Mouse (Mus musculus): Measurements from ENCODE around the gene Trim63.

Gene Trim63

GRCm38 (mm10) chr4:134342213-134342779 is 27.4 kb downstream of the Trim63 start:
- DNase-seq (ENCODE audit: low spot score): no peak

DNA sequence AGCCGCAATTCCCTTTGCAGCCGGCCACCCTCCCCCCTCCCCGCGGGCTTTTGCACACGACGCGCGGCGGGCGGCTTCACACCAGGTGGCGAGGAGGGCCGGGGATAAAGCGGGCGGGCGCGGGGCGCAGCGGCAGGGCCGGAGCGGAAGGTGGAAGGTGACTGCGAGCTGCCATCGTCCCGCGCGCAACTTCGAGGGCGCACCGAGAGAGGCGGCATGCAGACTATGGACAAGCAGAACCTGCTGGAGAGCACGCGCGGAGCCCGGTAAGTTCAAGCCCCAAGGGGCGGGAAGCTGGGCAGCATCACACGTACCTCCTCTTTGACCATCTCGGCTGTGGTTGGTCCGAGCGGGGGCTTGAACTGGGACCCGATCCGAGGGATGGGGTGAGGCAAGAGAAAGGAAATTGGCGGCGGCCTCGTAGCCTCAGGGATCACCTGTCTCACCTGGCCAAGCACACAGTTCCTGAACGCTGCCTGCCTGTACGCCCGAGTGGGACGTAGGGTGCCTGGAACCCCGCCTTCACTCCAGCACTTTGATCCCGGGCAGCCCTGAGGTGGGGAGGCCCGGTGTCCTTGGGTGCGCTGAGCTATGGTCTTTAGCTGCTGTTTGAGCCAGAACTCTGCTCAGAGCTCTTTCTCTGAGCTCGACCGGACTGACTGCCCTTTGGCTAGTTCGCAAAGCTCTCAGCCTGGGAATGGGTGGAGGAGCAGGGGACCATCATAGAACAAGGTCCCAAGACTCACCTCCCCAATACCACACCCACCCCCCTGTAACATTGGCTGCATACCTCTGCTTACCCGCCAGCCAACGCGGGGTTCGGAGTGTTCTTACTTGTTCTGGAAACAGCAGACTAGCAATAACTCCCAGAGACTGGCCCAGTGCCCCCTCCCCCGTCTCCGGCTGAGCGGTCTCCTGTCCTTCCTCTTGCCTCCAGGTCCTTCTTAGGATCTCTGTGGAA is 28.4 kb downstream of the Trim63 start, which contains the start of gene Slc30a2:
Gene Slc30a2, plus strand, starts transcription at position 111 of the 961 bp plus-strand sequence.
- peak; percentile 30 for DNase-seq (ENCODE audit: low spot score)

DNA sequence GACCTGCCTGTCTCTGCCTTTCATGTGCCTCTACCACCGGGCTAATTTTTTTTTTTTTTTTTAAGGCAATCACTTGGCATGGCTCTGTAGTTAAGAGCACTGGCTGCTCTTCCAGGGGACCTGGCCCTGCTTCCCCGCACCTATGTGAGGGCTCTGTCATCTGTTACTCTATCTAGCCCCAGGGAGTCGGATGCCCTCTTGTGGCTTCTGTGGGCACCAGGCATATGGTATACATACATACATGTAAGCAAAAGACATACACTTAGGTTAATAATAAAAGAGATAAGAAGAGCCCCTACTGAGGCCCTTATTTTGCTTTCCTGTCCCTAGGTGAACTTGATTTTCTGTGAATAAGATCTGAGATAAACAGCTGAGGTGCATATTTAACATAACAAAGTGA is 29.7 kb downstream of the Trim63 start:
- no peak for DNase-seq (ENCODE audit: low spot score)

GRCm38 (mm10) chr4:134345802-134346201 is 30.9 kb downstream of the Trim63 start:
- DNase-seq (ENCODE audit: low spot score): no peak

- no peak for DNase-seq (ENCODE audit: low spot score)
Measured at GRCm38 (mm10) chr4:134348078-134348477, 33.2 kb downstream of the Trim63 start.

GRCm38 (mm10) chr4:134348545-134348944 is 33.6 kb downstream of the Trim63 start:
- no peak for DNase-seq (ENCODE audit: low spot score)

DNA sequence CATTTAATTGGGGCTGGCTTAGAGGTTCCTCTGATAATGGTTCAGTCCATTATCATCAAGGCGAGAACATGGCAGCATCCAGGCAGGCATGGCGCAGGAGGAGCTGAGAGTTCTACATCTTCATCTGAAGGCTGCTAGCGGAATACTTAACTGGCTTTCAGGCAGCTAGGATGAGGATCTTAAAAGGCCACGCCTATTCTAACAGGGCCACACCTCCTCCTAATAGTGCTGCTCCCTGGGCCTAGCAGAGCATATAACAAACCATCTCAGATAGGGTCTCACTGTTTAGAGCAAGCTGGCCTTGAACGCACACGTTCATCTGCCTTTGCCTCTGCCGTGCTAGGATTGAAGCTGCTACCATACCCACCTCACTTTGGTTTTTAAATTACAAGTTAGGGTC is 34.9 kb downstream of the Trim63 start:
- DNase-seq (ENCODE audit: low spot score): no peak

DNA sequence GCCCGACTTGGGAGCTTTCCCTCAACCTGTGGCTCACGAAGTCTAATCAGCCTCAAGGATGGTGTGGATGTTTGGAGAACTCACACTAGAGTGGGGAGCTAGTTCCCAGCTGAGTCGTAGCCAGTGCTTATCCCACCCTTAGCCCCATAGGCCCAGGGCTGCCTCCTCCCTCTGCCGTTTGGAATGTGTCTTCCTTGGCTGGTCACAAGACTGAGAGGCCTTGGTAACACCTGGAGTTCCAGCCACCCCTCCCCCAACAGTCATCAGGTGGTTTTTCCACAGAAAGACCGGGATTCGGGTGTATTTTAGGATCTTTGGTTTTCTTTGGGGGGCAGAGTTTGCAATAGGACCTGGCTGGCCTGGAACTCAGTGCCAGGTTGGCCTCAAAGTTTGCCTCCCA is 35.7 kb downstream of the Trim63 start:
- no peak for DNase-seq (ENCODE audit: low spot score)

DNA sequence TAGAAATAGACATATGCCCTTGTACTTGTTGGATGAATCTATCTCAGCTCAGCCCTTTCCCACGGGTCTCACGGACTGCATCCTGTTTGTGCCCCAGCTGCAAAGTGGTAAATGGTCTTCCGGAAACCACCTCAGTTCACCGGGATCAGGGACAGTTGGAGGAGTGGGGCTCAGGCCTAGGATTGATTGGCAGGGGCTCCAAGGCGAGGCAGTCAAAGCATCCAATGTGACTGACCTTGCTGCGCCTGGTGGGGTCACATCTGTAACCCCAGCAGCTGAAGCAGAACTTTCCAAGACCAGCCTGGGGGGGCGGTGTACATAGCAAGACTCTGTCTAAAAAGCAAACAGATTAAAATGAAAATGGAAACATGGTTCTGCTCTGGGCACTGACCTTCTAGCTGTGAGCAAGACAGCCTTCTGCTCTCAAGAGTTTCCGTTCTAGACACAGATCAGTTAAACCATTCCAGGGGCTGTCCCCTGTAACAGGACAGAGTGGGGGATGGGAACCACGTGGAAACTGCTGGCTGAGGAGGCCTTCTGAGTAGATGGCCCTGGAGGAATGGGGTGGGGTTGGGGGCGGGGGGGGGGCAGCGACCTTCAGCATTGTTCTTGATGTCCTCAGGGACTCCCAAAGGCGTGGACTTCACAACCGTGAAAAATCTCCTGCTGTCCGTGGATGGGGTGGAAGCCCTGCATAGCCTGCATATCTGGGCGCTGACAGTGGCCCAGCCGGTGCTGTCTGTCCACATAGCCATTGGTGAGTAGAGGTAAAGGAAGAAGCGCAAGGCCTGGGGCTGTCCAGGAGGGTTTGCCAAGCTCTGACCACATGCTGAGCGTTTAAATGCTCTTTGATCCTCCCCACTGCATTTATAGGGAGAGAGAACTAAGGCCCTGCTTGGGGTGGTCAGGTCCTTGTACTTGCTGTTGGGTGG is 36.7 kb downstream of the Trim63 start:
- peak; percentile 45 for DNase-seq (ENCODE audit: low spot score)

- DNase-seq (ENCODE audit: low spot score): no peak
Measured at GRCm38 (mm10) chr4:134352261-134352707, 37.4 kb downstream of the Trim63 start.

- DNase-seq (ENCODE audit: low spot score): no peak
Measured at GRCm38 (mm10) chr4:134352929-134353328, 38.0 kb downstream of the Trim63 start.

DNA sequence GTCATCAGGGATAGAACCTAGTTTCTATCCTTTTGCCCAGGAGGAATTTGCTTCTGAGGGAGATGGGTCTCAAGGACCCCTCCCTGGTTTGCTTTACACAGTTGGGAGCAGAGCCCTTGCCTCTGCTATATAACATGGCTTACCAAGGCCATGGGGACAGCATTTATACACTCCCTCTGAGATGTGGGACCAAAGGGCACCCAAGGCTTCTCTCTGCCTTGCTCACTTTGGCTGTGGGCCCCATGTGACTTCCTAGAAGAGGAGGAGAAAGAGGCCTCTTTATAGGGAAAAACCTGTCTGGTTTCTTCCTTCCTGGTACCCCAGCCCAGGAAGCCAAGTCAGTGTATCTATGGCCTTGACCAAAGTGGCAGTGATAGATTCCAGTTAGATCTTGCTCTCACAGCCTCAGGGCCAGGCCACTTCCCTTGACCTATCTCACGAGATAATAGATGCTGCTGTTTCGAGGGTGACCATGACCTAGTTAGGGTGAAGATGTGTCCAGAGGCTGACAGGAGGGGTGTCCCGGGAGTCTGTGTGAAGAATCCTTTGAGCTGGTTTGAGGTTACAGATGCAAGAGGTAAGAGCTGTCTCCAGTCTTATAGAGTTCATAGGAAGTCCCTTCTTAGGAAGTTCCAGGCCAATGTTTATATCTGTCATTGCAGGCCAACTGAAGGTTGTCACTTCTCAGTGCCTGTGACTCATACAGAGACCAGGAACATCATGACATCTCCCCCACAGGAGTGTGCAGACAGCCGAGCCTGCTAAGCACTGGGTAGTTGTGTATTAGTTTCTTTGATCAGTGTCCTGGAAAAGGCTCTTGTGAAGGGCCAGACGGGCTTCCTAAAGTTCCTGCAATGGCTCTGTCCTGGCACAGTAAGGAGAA is 38.8 kb downstream of the Trim63 start:
- DNase-seq (ENCODE audit: low spot score): no peak

DNA sequence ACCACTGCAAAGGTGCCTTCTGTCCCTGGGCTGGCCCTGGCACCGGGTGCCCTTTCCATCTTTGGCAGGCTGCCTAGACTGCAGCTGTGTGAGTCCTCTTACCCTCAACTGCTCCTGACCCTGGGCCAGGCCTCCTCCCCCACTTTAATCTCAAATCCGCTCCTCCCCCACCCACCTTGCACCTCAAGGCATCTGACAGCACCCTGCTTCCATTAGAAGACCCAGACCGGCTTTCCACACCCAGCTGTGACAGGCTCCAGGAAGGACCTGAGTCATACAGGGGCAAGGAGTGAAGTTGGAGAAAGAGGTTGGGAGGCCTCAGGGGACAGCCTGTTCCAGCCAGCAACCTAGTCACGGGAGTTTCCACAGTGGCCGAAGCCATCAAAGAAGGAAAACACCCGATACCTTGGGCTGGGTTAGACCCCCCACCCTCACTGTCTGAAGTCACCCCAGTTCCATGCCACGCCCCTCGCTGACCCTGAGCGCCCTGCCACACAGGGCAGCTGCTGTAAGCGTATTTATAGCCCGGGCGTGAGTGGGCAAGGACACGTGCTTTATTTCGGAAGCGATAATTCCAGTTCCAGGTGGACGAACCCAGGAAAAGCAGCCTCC is 41.0 kb downstream of the Trim63 start:
- no peak for DNase-seq (ENCODE audit: low spot score)

DNA sequence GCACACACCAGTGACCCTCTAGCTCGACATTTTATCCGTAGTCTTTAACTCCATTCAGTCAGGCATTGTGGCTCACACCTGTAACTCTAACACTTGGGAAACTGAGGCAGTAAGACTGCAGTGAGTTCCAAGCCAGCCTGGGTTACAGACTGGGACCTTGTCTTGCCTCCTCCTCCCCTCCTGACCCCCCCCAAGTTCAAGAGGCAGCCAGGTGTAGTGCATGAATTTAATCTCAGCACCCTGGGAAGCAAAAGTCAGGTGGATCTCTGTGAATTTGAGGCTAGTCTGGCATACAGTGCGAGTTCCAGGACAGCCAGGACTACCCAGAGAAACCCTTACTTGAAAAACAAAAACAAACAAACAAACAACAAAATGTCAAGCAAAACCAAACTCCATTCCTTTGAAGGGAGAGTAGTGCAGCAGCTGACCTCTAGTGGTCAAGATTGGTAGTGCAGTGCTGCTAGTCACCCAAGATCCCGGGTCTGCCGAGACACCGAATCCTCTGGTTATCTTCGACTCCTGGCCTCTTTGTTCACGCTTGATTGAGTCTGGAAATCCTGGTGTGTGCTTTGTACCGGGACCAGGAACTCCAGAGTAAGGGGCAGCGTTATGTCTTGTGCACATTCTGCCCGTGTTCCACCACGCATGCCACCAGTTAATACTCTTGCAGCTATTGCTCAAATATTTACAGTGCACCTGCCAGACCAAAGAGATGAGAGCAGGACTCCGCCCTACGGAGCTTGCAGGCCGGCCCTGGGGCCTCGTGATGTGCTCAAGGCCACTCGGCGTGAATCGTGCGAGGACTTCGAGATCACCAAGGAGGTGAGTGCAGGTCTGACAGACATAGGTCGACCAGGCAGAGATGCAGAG is 41.9 kb downstream of the Trim63 start:
- peak; percentile 86 for DNase-seq (ENCODE audit: low spot score)

DNA sequence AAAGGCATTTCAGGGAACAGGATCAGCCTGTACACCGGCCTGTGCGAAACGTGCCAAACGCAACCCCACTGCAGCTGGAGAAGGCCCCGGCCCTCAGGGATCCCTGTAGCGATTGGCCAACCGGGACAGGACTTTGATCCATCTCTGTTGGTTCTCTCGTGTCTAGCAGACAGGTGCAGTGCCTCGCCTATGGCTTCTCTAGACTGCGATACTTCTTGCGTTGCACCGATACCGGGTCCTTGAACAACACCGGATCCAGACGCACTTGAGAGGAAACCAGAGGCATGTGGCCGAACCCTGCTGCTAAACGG is 42.5 kb downstream of the Trim63 start:
- DNase-seq (ENCODE audit: low spot score): no peak

DNA sequence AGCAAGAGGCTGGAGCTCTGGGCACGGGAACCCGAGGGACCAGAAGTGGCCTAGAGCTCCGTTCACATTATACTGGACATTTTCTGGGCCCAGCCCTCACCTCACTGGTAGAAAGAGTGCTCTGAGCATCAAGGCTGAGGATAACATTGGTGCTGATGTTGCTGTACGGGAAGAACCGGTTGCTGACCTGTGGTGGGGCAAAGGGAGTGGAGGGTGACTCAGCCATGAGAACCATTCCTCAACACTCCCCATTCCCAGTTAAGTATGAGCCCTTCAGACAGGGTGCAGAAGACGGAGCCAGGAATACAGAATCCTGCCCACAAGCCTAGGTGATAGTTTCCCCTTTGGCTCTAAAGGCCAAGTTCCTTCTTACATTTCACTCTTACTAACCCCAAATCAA is 44.7 kb downstream of the Trim63 start:
- no peak for DNase-seq (ENCODE audit: low spot score)

GRCm38 (mm10) chr4:134361215-134361614 is 46.3 kb downstream of the Trim63 start:
- peak; percentile 39 for DNase-seq (ENCODE audit: low spot score)

GRCm38 (mm10) chr4:134362124-134362523 is 47.2 kb downstream of the Trim63 start:
- no peak for DNase-seq (ENCODE audit: low spot score)

- peak; percentile 71 for DNase-seq (ENCODE audit: low spot score)
Measured at GRCm38 (mm10) chr4:134362586-134362985, 47.7 kb downstream of the Trim63 start.

GRCm38 (mm10) chr4:134365280-134365679 is 50.4 kb downstream of the Trim63 start:
- DNase-seq (ENCODE audit: low spot score): no peak
